Mouse (Mus musculus): ENCODE measurements around the gene Vgf. TPM values are rescaled to one million over a fixed set of nuclear protein-coding genes. Genes with fewer than 3 reads are reported as not detected.

Vgf gene
- 0.01 and 0.02 TPM in 2 replicates for polyA plus RNA-seq (2012; rRNA removed)

GRCm38 (mm10) chr5:137026092-137026491, at the start of gene Vgf:
Gene Vgf, plus strand, starts transcription at chr5:137026392.

GRCm38 (mm10) chr5:136986695-136987137, 39.5 kb upstream of the Vgf start, which contains the start of gene Plod3:
Gene Plod3, plus strand, starts transcription at chr5:136987019.

GRCm38 (mm10) chr5:136987934-136988271, 38.3 kb upstream of the Vgf start, which contains the start of gene Znhit1:
Gene Znhit1, minus strand, starts transcription at chr5:136988021.

GRCm38 (mm10) chr5:137045402-137046323, 19.5 kb downstream of the Vgf start, which contains the start of gene Ap1s1:
Gene Ap1s1, minus strand, starts transcription at chr5:137046135.

GRCm38 (mm10) chr5:137072079-137072960, 46.1 kb downstream of the Vgf start, which contains the start of gene Serpine1:
Gene Serpine1, minus strand, starts transcription at chr5:137072268.

Other genes with a start within 250 kb of the Vgf start
- gene Col26a1, start 143.2 kb upstream of the Vgf start, polyA plus RNA-seq (2012; rRNA removed), result 0.07 and 1.3 TPM in 2 replicates
- 2.9 and 3.4 TPM in 2 replicates for gene Ift22, start 118.2 kb upstream of the Vgf start, polyA plus RNA-seq (2012; rRNA removed)
- gene Fis1, start 73.1 kb upstream of the Vgf start, polyA plus RNA-seq (2012; rRNA removed), result 154 and 166 TPM in 2 replicates
- gene Cldn15, start 59.8 kb upstream of the Vgf start, polyA plus RNA-seq (2012; rRNA removed), result 2.2 and 3.6 TPM in 2 replicates
- 12.5 and 13.0 TPM in 2 replicates for gene Plod3, start 39.4 kb upstream of the Vgf start, polyA plus RNA-seq (2012; rRNA removed)
- 29.1 and 30.7 TPM in 2 replicates for gene Znhit1, start 38.4 kb upstream of the Vgf start, polyA plus RNA-seq (2012; rRNA removed)
- gene Ap1s1, start 19.7 kb downstream of the Vgf start, polyA plus RNA-seq (2012; rRNA removed), result 62.9 and 70.4 TPM in 2 replicates
- gene Serpine1, start 45.9 kb downstream of the Vgf start, polyA plus RNA-seq (2012; rRNA removed), result 0.17 and 0.20 TPM in 2 replicates
- gene Trim56, start 89.8 kb downstream of the Vgf start, polyA plus RNA-seq (2012; rRNA removed), result 4.1 and 6.0 TPM in 2 replicates
- gene Muc3, start 122.9 kb downstream of the Vgf start, polyA plus RNA-seq (2012; rRNA removed), result not detected in 2 replicates
- gene Muc3a, start 186.0 kb downstream of the Vgf start, polyA plus RNA-seq (2012; rRNA removed), result 0.06 and 0.08 TPM in 2 replicates